Mouse (Mus musculus) CH12.LX (cell line): ENCODE measurements around the gene Nrf1. TPM values are rescaled to one million over a fixed set of nuclear protein-coding genes. Genes with fewer than 3 reads are reported as not detected.
A peak's percentile ranks its signal among the peaks of the same experiment; 100 is the strongest.

Experiments used
- DNase-seq: peaks from one replicate; pipeline ENCODE4 v3.0.0-alpha.2; 2013; ENCODE audit errors: extremely low read depth
- H3K27ac ChIP-seq: 2 replicates; pipeline ENCODE4 v1.5.1; 2012; ENCODE audit warnings: low read depth, mild to moderate bottlenecking, control low read depth, moderate library complexity; ENCODE audit not compliant: insufficient read depth
- H3K27me3 ChIP-seq: replicated peaks from 2 replicates; pipeline ENCODE3; 2012; ENCODE audit warnings: inconsistent platforms
- H3K36me3 ChIP-seq, 2 experiments: replicated peaks in 1 of 2; 2 replicates each; pipeline versions ENCODE3 to v1.6.1; 2012; ENCODE audit warnings: inconsistent platforms in 1 of 2, low read length in 1 of 2, mild to moderate bottlenecking in 1 of 2, mixed read lengths in 1 of 2, moderate library complexity in 1 of 2; ENCODE audit not compliant: control insufficient read depth in 1 of 2, insufficient read depth in 1 of 2
- H3K4me1 ChIP-seq, 2 experiments: 2 replicates each; pipeline ENCODE4 v1.6.1; 2012; ENCODE audit warnings: inconsistent platforms in 1 of 2, moderate library complexity in 1 of 2; ENCODE audit not compliant: insufficient read depth in 2 of 2, control insufficient read depth in 1 of 2
- H3K4me2 ChIP-seq: 2 replicates; pipeline ENCODE4 v1.6.1; 2012; ENCODE audit warnings: low read depth, mild to moderate bottlenecking, control low read depth; ENCODE audit not compliant: poor library complexity, insufficient read depth, severe bottlenecking
- H3K4me3 ChIP-seq, 3 experiments: fragments of 150-350 bp in 1 of 3; sonication (generic) in 1 of 3; replicated peaks in 1 of 3; 2 replicates each; pipeline versions ENCODE3 to v1.5.1; 2011 to 2012; ENCODE audit warnings: low read depth in 2 of 3, low read length in 2 of 3, mild to moderate bottlenecking in 2 of 3, moderate library complexity in 2 of 3, control low read depth in 1 of 3, improper control_type of control experiment in 1 of 3, inconsistent platforms in 1 of 3, mixed read lengths in 1 of 3; ENCODE audit not compliant: poor library complexity in 1 of 3
- H3K79me2 ChIP-seq: replicated peaks from 2 replicates; pipeline ENCODE4 v1.6.1; 2012; ENCODE audit warnings: mild to moderate bottlenecking, moderate library complexity; ENCODE audit not compliant: control insufficient read depth, poor library complexity, insufficient read depth, severe bottlenecking; ENCODE audit errors: extremely low read depth
- H3K9ac ChIP-seq: 2 replicates; pipeline ENCODE4 v1.6.1; 2012; ENCODE audit warnings: low read depth, mild to moderate bottlenecking, control low read depth, moderate library complexity; ENCODE audit not compliant: insufficient read depth
- H3K9me3 ChIP-seq: replicated peaks from 2 replicates; pipeline ENCODE3; 2012; ENCODE audit warnings: low read length, inconsistent platforms, mixed read lengths
- BHLHE40 ChIP-seq: IDR thresholded peaks from 2 replicates; pipeline ENCODE4 v1.6.1; 2011; ENCODE audit warnings: mild to moderate bottlenecking, low read depth, low read length, improper control_type of control experiment
- CHD1 ChIP-seq: IDR thresholded peaks from 2 replicates; pipeline ENCODE4 v1.6.1; 2012; ENCODE audit warnings: low read depth, low read length, improper control_type of control experiment, inconsistent platforms
- E2F4 ChIP-seq: IDR thresholded peaks from 2 replicates; pipeline ENCODE4 v1.6.1; 2011; ENCODE audit warnings: low read depth, low read length, improper control_type of control experiment; ENCODE audit not compliant: insufficient replicate concordance
- JUN ChIP-seq: IDR thresholded peaks from 2 replicates; pipeline ENCODE4 v1.6.1; 2011; ENCODE audit warnings: low read depth, mild to moderate bottlenecking, low read length, improper control_type of control experiment, moderate library complexity; ENCODE audit not compliant: insufficient read depth
- JUND ChIP-seq: conservative IDR thresholded peaks from 2 replicates; pipeline ENCODE4 v1.6.1; 2011; ENCODE audit warnings: low read depth, low read length, improper control_type of control experiment
- MAX ChIP-seq: IDR thresholded peaks from 2 replicates; pipeline ENCODE4 v1.6.1; 2011; ENCODE audit warnings: low read length, improper control_type of control experiment
- MAZ ChIP-seq: IDR thresholded peaks from 2 replicates; pipeline ENCODE4 v1.6.1; 2012; ENCODE audit warnings: low read depth, mild to moderate bottlenecking, inconsistent platforms, low read length, improper control_type of control experiment, moderate library complexity
- MEF2A ChIP-seq: IDR thresholded peaks from 2 replicates; pipeline ENCODE4 v1.6.1; 2014; ENCODE audit warnings: low read depth, mild to moderate bottlenecking, inconsistent platforms, low read length, improper control_type of control experiment, borderline replicate concordance
- MYC ChIP-seq: IDR thresholded peaks from 2 replicates; pipeline ENCODE4 v1.6.1; 2011; ENCODE audit warnings: low read depth, mild to moderate bottlenecking, improper control_type of control experiment, low read length
- NRF1 ChIP-seq: IDR thresholded peaks from 2 replicates; pipeline ENCODE4 v1.6.1; 2014; ENCODE audit warnings: low read depth, mild to moderate bottlenecking, inconsistent platforms, low read length, improper control_type of control experiment, moderate library complexity
- PAX5 ChIP-seq: IDR thresholded peaks from 2 replicates; pipeline ENCODE4 v1.6.1; 2012; ENCODE audit warnings: low read length, inconsistent platforms, mixed read lengths
- POLR2A ChIP-seq: IDR thresholded peaks from 2 replicates; pipeline ENCODE4 v1.6.1; 2011; ENCODE audit warnings: low read depth, mild to moderate bottlenecking, improper control_type of control experiment, low read length
- POLR2AphosphoS2 ChIP-seq: IDR thresholded peaks from 2 replicates; pipeline ENCODE4 v1.6.1; 2011; ENCODE audit warnings: low read depth, low read length, improper control_type of control experiment
- RAD21 ChIP-seq: IDR thresholded peaks from 2 replicates; pipeline ENCODE4 v1.6.1; 2011; ENCODE audit warnings: low read depth, mild to moderate bottlenecking, low read length, improper control_type of control experiment, moderate library complexity
- SIN3A ChIP-seq: IDR thresholded peaks from 2 replicates; pipeline ENCODE4 v1.6.1; 2012; ENCODE audit warnings: low read length, improper control_type of control experiment, inconsistent platforms
- SMC3 ChIP-seq: IDR thresholded peaks from 2 replicates; pipeline ENCODE4 v1.6.1; 2011; ENCODE audit warnings: low read depth, low read length, improper control_type of control experiment
- TBP ChIP-seq: conservative IDR thresholded peaks from 2 replicates; pipeline ENCODE4 v1.6.1; 2011; ENCODE audit warnings: low read depth, low read length, improper control_type of control experiment
- USF1 ChIP-seq: IDR thresholded peaks from 2 replicates; pipeline ENCODE4 v1.6.1; 2014; ENCODE audit warnings: low read depth, mild to moderate bottlenecking, inconsistent platforms, low read length, improper control_type of control experiment
- ZC3H11A ChIP-seq: IDR thresholded peaks from 2 replicates; pipeline ENCODE4 v1.6.1; 2012; ENCODE audit warnings: low read depth, mild to moderate bottlenecking, inconsistent platforms, low read length, improper control_type of control experiment
- ZKSCAN1 ChIP-seq: IDR thresholded peaks from 2 replicates; pipeline ENCODE4 v1.6.1; 2012; ENCODE audit warnings: low read depth, inconsistent platforms, low read length, improper control_type of control experiment, borderline replicate concordance
- ZMIZ1 ChIP-seq: IDR thresholded peaks from 2 replicates; pipeline ENCODE4 v1.6.1; 2012; ENCODE audit warnings: low read depth, mild to moderate bottlenecking, inconsistent platforms, low read length, improper control_type of control experiment
- ZNF384 ChIP-seq: IDR thresholded peaks from 2 replicates; pipeline ENCODE4 v1.6.1; 2012; ENCODE audit warnings: low read depth, low read length, improper control_type of control experiment, inconsistent platforms
- dilution Hi-C: fragments of 300-500 bp; cut with MboI; formaldehyde crosslinking; loops from 2 replicates; pipeline ENCODE4 v1.14.3; 2020; ENCODE audit warnings: low sequenced_read_pairs; ENCODE audit not compliant: extremely low pct_unique_long_range_greater_than_20kb, extremely low pct_ligation_motif_present
- in situ Hi-C: fragments of 300-500 bp; cut with MboI; formaldehyde crosslinking; loops from 3 replicates; pipeline ENCODE4 v1.14.3; 2019; ENCODE audit warnings: low sequenced_read_pairs, low pct_ligation_motif_present, low pct_unique_long_range_greater_than_20kb, mixed read lengths
- polyA plus RNA-seq: library from polyadenylated mRNA; unstranded; fragments of >175 nt; gene quantifications from 2 replicates; pipeline ENCODE4 v1.2.1, GENCODE M21; 2012; ENCODE audit warnings: low read depth; ENCODE audit not compliant: insufficient read length
- total RNA-seq, 2 experiments: library from RNA; depleted of rRNA; stranded (reverse); fragments of 300-350 nt in 1 of 2; fragments of >200 nt in 1 of 2; gene quantifications; 2 replicates each; pipeline ENCODE4 v1.2.3; 2012 to 2014

The Nrf1 gene
- total and polyA plus RNA-seq, 3 experiments, result 43.6 to 74.6 (median 51.3) TPM

- TF ChIP-seq POLR2A (peak; percentile 39; the same call in 1 of the 2 replicates), NRF1 (no peak), SMC3 (0 out of 2 replicates have a peak, but pooled peaks have one; percentile 7), BHLHE40 (peak; percentile 83), MAZ (no peak), ZC3H11A (no peak), ZMIZ1 (no peak), MAX (no peak), TBP (0 out of 2 replicates have a peak, but pooled peaks have one; percentile 52), USF1 (no peak), MEF2A (peak; percentile 99), ZKSCAN1 (no peak), RAD21 (no peak; the same call in 1 of the 2 replicates)
- TF ChIP-seq, all 38 proteins: peak for 17
These were observed 114.3 kb downstream of the Nrf1 start (continued) for GRCm38 (mm10) chr6:30162091-30162490.

- dilution Hi-C loops, result no loop called here
- H3K36me3 ChIP-seq, result peaks cover 7 to 60% of the 10 kb centered on the region in 2 experiments
- no peak overlapping the region for H3K9ac ChIP-seq
These were observed 118.6 kb downstream of the Nrf1 start for GRCm38 (mm10) chr6:30166349-30166748.

GRCm38 (mm10) chr6:30167192-30167591 is 119.4 kb downstream of the Nrf1 start:
- Histone ChIP-seq H3K36me3 (peaks cover 7 to 63% of the 10 kb centered on the region in 2 experiments), H3K27ac (no peak overlapping the region), H3K4me2 (no peak overlapping the region), H3K9me3 (no peaks in the 10 kb centered on the region), H3K4me1 (peaks cover 44 to 82% of the 10 kb centered on the region in 2 experiments), H3K9ac (no peak overlapping the region), H3K27me3 (no peaks in the 10 kb centered on the region), H3K79me2 (no peaks in the 10 kb centered on the region), H3K4me3 (no peak overlapping the region)
- DNase-seq, result no peak
- in situ Hi-C loops, result no loop called here
- no peak for TF ChIP-seq MAX
- TF ChIP-seq JUND, result no peak
- no peak for TF ChIP-seq POLR2AphosphoS2
- no peak for TF ChIP-seq ZNF384
- TF ChIP-seq JUN, result no peak
- TF ChIP-seq ZMIZ1, result no peak
- no peak for TF ChIP-seq SIN3A
- no peak for TF ChIP-seq MYC
- TF ChIP-seq E2F4, result no peak
- dilution Hi-C loops, result no loop called here

More at GRCm38 (mm10) chr6:30166349-30166748, 118.6 kb downstream of the Nrf1 start:
- H3K4me2 ChIP-seq, result no peak overlapping the region
- no peak overlapping the region for H3K4me3 ChIP-seq
- no peak for DNase-seq
- H3K27me3 ChIP-seq, result no peaks in the 10 kb centered on the region
- H3K27ac ChIP-seq, result no peak overlapping the region
- TF ChIP-seq CHD1, result no peak
- peak; percentile 77; the same call in 1 of the 2 replicates for TF ChIP-seq PAX5
- peaks cover 46 to 82% of the 10 kb centered on the region in 2 experiments for H3K4me1 ChIP-seq
- in situ Hi-C loops, result no loop called here
- no peaks in the 10 kb centered on the region for H3K79me2 ChIP-seq
- H3K9me3 ChIP-seq, result no peaks in the 10 kb centered on the region
